Mouse (Mus musculus) thymus, adult 2 months (tissue): Measurements from ENCODE around the gene Fam151b. TPM values are rescaled to one million over a fixed set of nuclear protein-coding genes. Genes with fewer than 3 reads are reported as not detected.

Experiments used
- DNase-seq: peaks from one replicate; pipeline ENCODE4 v3.0.0; 2021
- H3K27ac ChIP-seq: fragments of 200-500 bp; 2 replicates; pipeline ENCODE4 v1.5.1; 2012; ENCODE audit warnings: low read length, control low read depth; ENCODE audit not compliant: control insufficient read depth, insufficient read depth
- H3K27me3 ChIP-seq: fragments of 200-500 bp; 2 replicates; pipeline ENCODE4 v1.6.1; 2012; ENCODE audit warnings: mild to moderate bottlenecking, low read length, moderate library complexity, mixed read lengths; ENCODE audit not compliant: control insufficient read depth, insufficient read depth
- H3K36me3 ChIP-seq: fragments of 200-500 bp; 2 replicates; pipeline ENCODE4 v1.6.1; 2012; ENCODE audit warnings: mild to moderate bottlenecking, low read length, moderate library complexity; ENCODE audit not compliant: control insufficient read depth, insufficient read depth
- H3K4me1 ChIP-seq: fragments of 200-500 bp; replicated peaks from 2 replicates; pipeline ENCODE4 v1.6.1; 2012; ENCODE audit warnings: low read length; ENCODE audit not compliant: control insufficient read depth, insufficient read depth
- H3K4me3 ChIP-seq: fragments of 200-500 bp; 2 replicates; pipeline ENCODE4 v1.5.1; 2012; ENCODE audit warnings: mild to moderate bottlenecking, low read length, control low read depth, moderate library complexity; ENCODE audit not compliant: control insufficient read depth, insufficient read depth
- CTCF ChIP-seq: fragments of 200-500 bp; IDR thresholded peaks from 2 replicates; pipeline ENCODE4 v1.5.1; 2012; ENCODE audit warnings: mild to moderate bottlenecking, control low read depth, low read length, moderate library complexity, borderline replicate concordance; ENCODE audit not compliant: control insufficient read depth, poor library complexity, insufficient read depth; ENCODE audit errors: extremely low read depth
- POLR2A ChIP-seq: fragments of 200-500 bp; IDR thresholded peaks from 2 replicates; pipeline ENCODE4 v1.6.1; 2012; ENCODE audit warnings: mild to moderate bottlenecking, low read length, control low read depth, moderate library complexity; ENCODE audit not compliant: control insufficient read depth, poor library complexity, insufficient read depth; ENCODE audit errors: extremely low read depth
- WGBS: fragments of 180-500 bp; shearing (Covaris S2); methylation state at CpG from one replicate; pipeline ENCODE4 v1.1.7; 2018; 5-methylcytosine and 5-hydroxymethylcytosine counted together
- polyA plus RNA-seq: library from polyadenylated mRNA; depleted of rRNA; stranded (reverse); fragments of >200 nt; gene quantifications from 2 replicates; pipeline ENCODE4 v1.2.3, GENCODE M21; 2012

Fam151b gene
- polyA plus RNA-seq, 1 experiment: 1.1 TPM

GRCm38 (mm10) chr13:92464698-92465097 is 19.1 kb downstream of the Fam151b start:
- WGBS: 93% methylated on average over 3 of the region's 3 CpGs
- DNase-seq: no peak
- Histone ChIP-seq H3K4me3 (no peak overlapping the region), H3K27me3 (no peaks in the 10 kb centered on the region), H3K27ac (no peak overlapping the region), H3K4me1 (no peaks in the 10 kb centered on the region), H3K36me3 (no peaks in the 10 kb centered on the region)
- TF ChIP-seq CTCF: no peak

DNA sequence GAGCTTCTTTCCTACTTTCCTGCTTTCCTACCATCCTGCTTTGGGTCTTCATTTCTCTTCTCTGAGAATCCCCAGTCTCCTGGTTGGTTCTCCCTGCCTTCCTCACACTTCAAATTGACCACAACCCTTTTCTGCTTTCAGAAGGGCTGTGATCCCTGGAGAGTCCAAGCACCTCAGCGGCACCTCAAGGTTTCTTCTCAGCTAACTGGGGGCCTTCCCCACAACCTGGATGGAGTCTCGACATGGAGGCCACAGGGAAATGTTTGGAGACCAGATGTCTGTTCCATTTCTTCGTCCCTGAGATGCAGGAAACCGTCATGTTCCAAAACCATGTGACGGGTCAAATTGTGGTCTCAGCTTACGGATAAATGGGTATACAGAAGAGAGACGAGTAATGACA is 36.9 kb downstream of the Fam151b start:
- H3K27me3 ChIP-seq: no peaks in the 10 kb centered on the region
- TF ChIP-seq CTCF (no peak), POLR2A (no peak)
- H3K4me3 ChIP-seq: no peak overlapping the region
- 94% methylated on average over 7 of the region's 7 CpGs for WGBS
- H3K27ac ChIP-seq: no peak overlapping the region
- H3K36me3 ChIP-seq: no peaks in the 10 kb centered on the region
- no peak for DNase-seq
- H3K4me1 ChIP-seq: no peaks in the 10 kb centered on the region

- no peak for DNase-seq
- no peaks in the 10 kb centered on the region for H3K4me1 ChIP-seq
- H3K27me3 ChIP-seq: no peaks in the 10 kb centered on the region
- H3K36me3 ChIP-seq: no peaks in the 10 kb centered on the region
- TF ChIP-seq POLR2A (no peak), CTCF (no peak)
- H3K4me3 ChIP-seq: no peak overlapping the region
- 93% methylated on average over 13 of the region's 13 CpGs for WGBS
- no peak overlapping the region for H3K27ac ChIP-seq
Measured at GRCm38 (mm10) chr13:92440286-92440685, 43.5 kb downstream of the Fam151b start.

- no peak for DNase-seq
- H3K27ac ChIP-seq: no peak overlapping the region
- 95% methylated on average over 10 of the region's 10 CpGs for WGBS
Measured at GRCm38 (mm10) chr13:92438656-92439055, 45.2 kb downstream of the Fam151b start.

GRCm38 (mm10) chr13:92427351-92427855 is 56.4 kb downstream of the Fam151b start:
- Histone ChIP-seq H3K4me3 (no peak overlapping the region), H3K27me3 (peaks cover 8% of the 10 kb centered on the region; the same call in 1 of the 2 replicates), H3K36me3 (no peaks in the 10 kb centered on the region), H3K4me1 (peaks cover 11% of the 10 kb centered on the region), H3K27ac (no peak overlapping the region)
- DNase-seq: no peak
- no peak for TF ChIP-seq POLR2A
- TF ChIP-seq CTCF: no peak
- 47% methylated on average over 4 of the region's 4 CpGs for WGBS

More at GRCm38 (mm10) chr13:92438656-92439055, 45.2 kb downstream of the Fam151b start:
- Histone ChIP-seq H3K4me3 (no peak overlapping the region), H3K4me1 (no peaks in the 10 kb centered on the region), H3K27me3 (no peaks in the 10 kb centered on the region), H3K36me3 (no peaks in the 10 kb centered on the region)
- TF ChIP-seq CTCF (no peak), POLR2A (no peak)

GRCm38 (mm10) chr13:92426294-92427051 is 57.3 kb downstream of the Fam151b start:
- H3K36me3 ChIP-seq: no peaks in the 10 kb centered on the region
- H3K4me3 ChIP-seq: peak overlapping the region; percentile 26
- H3K27ac ChIP-seq: no peak overlapping the region
- WGBS: 3% methylated on average over 92 of the region's 92 CpGs
- TF ChIP-seq CTCF (no peak), POLR2A (no peak)
- peaks cover 11% of the 10 kb centered on the region for H3K4me1 ChIP-seq
- no peak for DNase-seq
- H3K27me3 ChIP-seq: peaks cover 8% of the 10 kb centered on the region; the same call in 1 of the 2 replicates
